Mouse (Mus musculus): Measurements from ENCODE around the gene Mat1a.

DNA sequence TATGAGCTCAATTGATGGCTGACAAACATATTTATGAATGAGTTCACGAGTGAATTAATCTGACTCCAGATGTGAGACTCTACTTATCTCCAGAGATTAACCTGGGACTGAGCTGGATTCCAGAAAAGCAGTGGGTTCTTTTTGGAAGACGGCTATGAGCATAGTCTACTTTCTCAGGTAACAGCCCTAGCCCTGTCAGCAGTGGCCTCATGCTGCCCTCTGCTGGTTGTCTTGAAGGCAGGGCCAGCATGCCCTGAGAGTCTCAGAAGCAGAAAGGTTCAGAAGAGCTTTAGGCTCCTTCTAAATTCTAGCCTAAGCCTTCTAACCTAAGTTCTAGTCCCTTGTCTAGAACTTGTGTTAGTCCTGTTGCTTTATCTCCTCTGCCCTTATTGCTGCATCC is 57.8 kb downstream of the Mat1a start:
- TF ChIP-seq CTCF (IDR thresholded peaks at IDR 0.05; ENCODE audit: low read depth, low read length) (no peak; the same call in 1 of the 2 replicates), POLR2A (IDR thresholded peaks at IDR 0.05; ENCODE audit: borderline replicate concordance, low read depth, low read length) (no peak)
